Mouse (Mus musculus) ES-E14 (cell line): ENCODE measurements around the gene Derl3.

Experiments
- CHD2 ChIP-seq: IDR thresholded peaks from 2 replicates; pipeline ENCODE4 v1.6.1; 2014; ENCODE audit warnings: mild to moderate bottlenecking, low read depth, low read length, inconsistent platforms
- MAFK ChIP-seq: IDR thresholded peaks from 2 replicates; pipeline ENCODE4 v1.6.1; 2014; ENCODE audit warnings: mild to moderate bottlenecking, low read depth, low read length, inconsistent platforms; ENCODE audit not compliant: insufficient read depth
- ZC3H11A ChIP-seq: IDR thresholded peaks from 2 replicates; pipeline ENCODE4 v1.6.1; 2012; ENCODE audit warnings: low read depth, mild to moderate bottlenecking, inconsistent platforms, low read length, borderline replicate concordance
- ZNF384 ChIP-seq: IDR thresholded peaks from 2 replicates; pipeline ENCODE4 v1.6.1; 2012; ENCODE audit warnings: low read depth, low read length, inconsistent platforms

GRCm38 (mm10) chr10:75921026-75921725, 28.0 kb downstream of the Derl3 start, which contains the start of gene Smarcb1:
- no peak for TF ChIP-seq CHD2
- TF ChIP-seq ZC3H11A, result no peak
- TF ChIP-seq ZNF384, result no peak
- TF ChIP-seq MAFK, result no peak
